Mouse (Mus musculus) heart, adult 2 months (tissue): ENCODE measurements at regions not wholly inside any gene's neighbourhood (a gene's known extent, or its start where the extent isn't known, plus 50 kb on each side); places are given as distances from the start of the nearest gene placed in this dataset.

Experiments used
- CTCF ChIP-seq: fragments of 200-600 bp; IDR thresholded peaks from 2 replicates; pipeline ENCODE4 v1.8.1; 2022; ENCODE audit warnings: antibody characterized with exemption, mild to moderate bottlenecking, moderate library complexity
- EP300 ChIP-seq: fragments of 200-500 bp; IDR thresholded peaks from 2 replicates; pipeline ENCODE4 v1.6.1; 2011; ENCODE audit warnings: low read depth, low read length, control low read depth; ENCODE audit not compliant: insufficient read depth
- POLR2A ChIP-seq: fragments of 200-500 bp; IDR thresholded peaks from 2 replicates; pipeline ENCODE4 v1.6.1; 2011; ENCODE audit warnings: mild to moderate bottlenecking, low read depth, low read length, control low read depth; ENCODE audit not compliant: insufficient read depth

- no peak for TF ChIP-seq CTCF
- no peak for TF ChIP-seq POLR2A
- TF ChIP-seq EP300: no peak
Observed at GRCm38 (mm10) chr3:111108982-111109381, 858.2 kb upstream of the Prmt6 start.
